Comparison of ENCODE assay signal across 24 mouse cellular contexts in the genomic region with DNA sequence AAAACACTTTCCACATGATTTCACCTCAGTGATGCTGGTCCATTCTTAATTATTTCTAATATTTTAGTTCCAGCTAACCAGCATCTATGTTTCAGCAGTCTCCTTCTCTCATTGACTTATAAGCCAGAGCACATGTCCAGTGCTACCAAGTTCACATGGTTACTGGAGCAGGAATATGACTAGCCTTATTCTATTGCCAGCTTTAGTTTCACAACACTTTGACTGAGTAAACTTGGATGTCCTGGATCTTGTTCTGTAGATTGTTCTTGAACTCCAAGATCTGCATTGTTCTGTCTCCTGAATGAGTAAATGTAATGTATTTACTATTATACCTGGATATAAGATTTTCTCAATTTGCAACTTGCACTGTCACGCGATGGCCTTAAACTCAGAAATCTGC. TPM values are rescaled to one million over a fixed set of nuclear protein-coding genes. Genes with fewer than 3 reads are reported as not detected.
A peak's percentile ranks its signal among the peaks of the same experiment; 100 is the strongest.
DNase-seq lines count a peak whose midpoint lies in the region; ATAC-seq and TF ChIP-seq lines count a peak whose summit lies in the region.
"Had no signal": no experiment of that assay in that cellular context is flagged by ENCODE, and none has a peak within 500 bp of the region (broad histone marks: within the 10 kb centered on the region; RNA-seq: fewer than 3 reads in every experiment).

No protein-coding gene starts in this region.

- no peak for ATAC-seq in liver, embryonic 12.5 days
- ATAC-seq: activated CD4-positive, CD25-positive, alpha-beta regulatory T cell, adult 4 months; CD4-positive, CD25-positive, alpha-beta regulatory T cell, adult 4 months; Patski had no signal

- H3K27ac ChIP-seq in liver, adult 2 months (replicated peaks; ENCODE audit: insufficient read depth, low read depth, low read length) = no peak overlapping the region
- H3K27ac ChIP-seq in liver, embryonic 12.5 days = no peak overlapping the region

- DNase-seq in liver, adult 2 months (ENCODE audit: extremely low read depth, low read depth, low spot score) = peak; percentile 92
- DNase-seq: adrenal gland, adult 2 months; adrenal gland, adult 8-10 months; adrenal gland, postnatal 10 days; adrenal gland, postnatal 14 days; adrenal gland, postnatal 25 days; adrenal gland, postnatal 36 days; B cell, adult 2 months; cerebellum, adult 11 months; cerebellum, adult 11-12 months; cerebellum, adult 18-20 months; cerebellum, adult 2 months had no signal

- no peak overlapping the region for H3K9ac ChIP-seq in liver, adult 2 months (ENCODE audit: low read depth, low read length)
- H3K9ac ChIP-seq in liver, embryonic 12.5 days = no peak overlapping the region

- peaks cover 6% of the 10 kb centered on the region; the same call in 1 of the 2 replicates for H3K4me1 ChIP-seq in liver, adult 2 months (ENCODE audit: control insufficient read depth, insufficient read depth, low read length)
- H3K4me1 ChIP-seq in liver, embryonic 12.5 days = no peaks in the 10 kb centered on the region

- H3K36me3 ChIP-seq in liver, adult 2 months (ENCODE audit: control insufficient read depth, insufficient read depth, low read length) = no peaks in the 10 kb centered on the region
- H3K36me3 ChIP-seq in liver, embryonic 12.5 days = no peaks in the 10 kb centered on the region
- H3K36me3 ChIP-seq: G1E had no signal

- no peaks in the 10 kb centered on the region for H3K27me3 ChIP-seq in liver, adult 2 months (ENCODE audit: control insufficient read depth, insufficient read depth, low read length)
- no peaks in the 10 kb centered on the region for H3K27me3 ChIP-seq in liver, embryonic 12.5 days (replicated peaks)
- H3K27me3 ChIP-seq: CH12.LX, Patski had no signal

- 92% methylated on average over 2 of the region's 2 CpGs for WGBS in liver, adult 2 months
- WGBS in liver, embryonic 12.5 days (ENCODE audit: insufficient replicate concordance) = 86% methylated on average over 2 of the region's 2 CpGs

- no peak for TF ChIP-seq POLR2A in liver, adult 2 months (IDR thresholded peaks at IDR 0.05; ENCODE audit: extremely low read depth, insufficient read depth, low read length)

- H3K4me3 ChIP-seq in liver, adult 2 months (ENCODE audit: insufficient read depth, low read depth, low read length) = no peak overlapping the region
- no peak overlapping the region for H3K4me3 ChIP-seq in liver, embryonic 12.5 days

- no peaks in the 10 kb centered on the region for H3K79me2 ChIP-seq in liver, adult 2 months (ENCODE audit: control insufficient read depth, insufficient read depth, low read length)

- no peaks in the 10 kb centered on the region for H3K9me3 ChIP-seq in liver, embryonic 12.5 days (replicated peaks)
- H3K9me3 ChIP-seq: G1E had no signal

- no peak for TF ChIP-seq CTCF in liver, adult 2 months (IDR thresholded peaks at IDR 0.05; ENCODE audit: low read depth, low read length)

- no peak overlapping the region for H3K4me2 ChIP-seq in liver, embryonic 12.5 days

RNA-seq across cellular contexts. Expression of gene Vmn2r93, which starts 25.1 kb away (rescaled TPM):
- total RNA-seq in liver, adult 2 months (2014; rRNA removed) = not detected in 2 replicates
- not detected in 2 replicates for polyA plus RNA-seq in liver, adult 2 months (2012; rRNA removed)
- polyA plus RNA-seq in liver, embryonic 12.5 days (2016; fragmentation: Nextera tagmentation; extraction: Ambion mirVana) = not detected in 2 replicates
- total RNA-seq: adrenal gland, adult 18-20 months; adrenal gland, adult 2 months; adrenal gland, adult 8-10 months; adrenal gland, postnatal 10 days; adrenal gland, postnatal 14 days; adrenal gland, postnatal 25 days; adrenal gland, postnatal 36 days; adrenal gland, postnatal 4 days; CH12.LX; ES-E14; MEL had no signal
- polyA plus RNA-seq: adrenal gland, adult 2 months; brain, embryonic 14.5 days; C2C12; cerebellum, adult 2 months; G1E; Patski had no signal

RNA-seq across cellular contexts. Expression of gene Vmn2r94, which starts 45.5 kb away (rescaled TPM):
- total RNA-seq in liver, adult 2 months (2014; rRNA removed) = not detected in 2 replicates
- not detected in 2 replicates for polyA plus RNA-seq in liver, adult 2 months (2012; rRNA removed)
- not detected in 2 replicates for polyA plus RNA-seq in liver, embryonic 12.5 days (2016; fragmentation: Nextera tagmentation; extraction: Ambion mirVana)
- total RNA-seq: adrenal gland, adult 18-20 months; adrenal gland, adult 2 months; adrenal gland, adult 8-10 months; adrenal gland, postnatal 10 days; adrenal gland, postnatal 14 days; adrenal gland, postnatal 25 days; adrenal gland, postnatal 36 days; adrenal gland, postnatal 4 days; CH12.LX had no signal
- polyA plus RNA-seq: activated CD4-positive, CD25-positive, alpha-beta regulatory T cell, adult 4 months; adrenal gland, adult 2 months; brain, embryonic 14.5 days; C2C12; CD4-positive, CD25-positive, alpha-beta regulatory T cell, adult 4 months; cerebellum, adult 2 months; G1E; Patski had no signal
